Mouse (Mus musculus): Measurements from ENCODE around the gene 4930402K13Rik.
"Not testable (repeated sequence)": the region's sequence is repeated elsewhere in the genome, so short reads cannot be mapped to it uniquely, and the experiment has no call there.

Gene 4930402K13Rik

DNA sequence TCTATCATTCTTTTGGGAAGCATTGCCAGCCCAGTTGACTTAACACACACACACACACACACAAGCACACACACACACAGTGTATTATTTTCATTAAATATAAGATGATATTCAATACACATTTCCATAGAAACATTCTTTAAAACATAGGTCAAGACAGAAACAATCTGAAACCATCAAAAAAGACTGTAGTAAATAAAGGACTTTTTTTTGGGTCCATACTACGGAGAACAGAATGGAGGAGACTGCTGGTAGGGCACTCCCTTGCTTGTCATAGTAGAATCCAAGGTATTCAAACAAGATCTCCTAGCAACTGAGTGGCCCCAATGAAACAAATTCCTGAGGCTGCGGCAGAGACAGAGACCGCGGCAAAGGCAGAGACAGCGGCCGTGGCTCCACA lies at the start of gene 4930402K13Rik:
Gene 4930402K13Rik, plus strand, starts transcription at position 301 of the 400 bp plus-strand sequence.
- DNase-seq (ENCODE audit: extremely low read depth, low read depth): no peak

DNA sequence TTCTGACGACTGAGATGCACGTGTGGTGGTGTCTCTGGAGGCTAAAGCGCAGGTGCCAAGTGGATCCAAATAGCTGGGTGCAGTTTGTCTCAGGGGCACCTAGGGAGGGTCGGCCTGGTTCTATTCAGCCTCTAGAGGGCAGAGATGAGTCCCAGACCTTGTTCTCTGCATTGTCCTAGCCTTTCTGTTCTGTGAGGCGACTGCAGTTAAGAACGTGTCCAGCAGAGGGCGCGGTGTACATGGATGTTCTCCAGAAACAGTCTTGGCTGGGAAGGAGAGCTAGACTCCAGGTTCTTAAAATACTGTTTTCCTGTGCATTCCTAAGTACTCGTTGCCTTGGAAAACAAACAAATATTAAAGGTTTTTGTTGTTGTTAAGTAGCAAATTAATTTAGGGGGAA lies 43.4 kb upstream of the 4930402K13Rik start:
- DNase-seq (ENCODE audit: extremely low read depth, low read depth): peak; percentile 2

DNA sequence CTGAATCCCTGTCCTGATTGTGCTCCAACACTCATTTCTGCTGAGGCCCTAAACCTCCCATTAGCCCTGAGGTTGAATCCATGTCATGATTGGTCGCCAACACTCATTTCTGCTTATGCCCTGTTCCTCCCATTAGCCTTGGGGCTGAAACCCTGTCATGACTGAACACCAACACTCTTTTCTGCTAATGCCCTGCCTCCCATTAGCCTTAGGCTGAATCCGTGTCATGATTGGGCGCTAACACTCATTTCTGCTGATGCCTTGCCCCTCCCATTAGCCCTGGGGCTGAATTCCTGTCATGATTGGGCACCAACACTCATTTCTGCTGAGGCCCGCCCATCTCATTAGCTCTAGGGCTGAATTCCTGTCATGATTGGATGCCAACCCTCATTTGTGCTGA lies 42.3 kb upstream of the 4930402K13Rik start:
- no peak for DNase-seq (ENCODE audit: extremely low read depth, low read depth)

DNA sequence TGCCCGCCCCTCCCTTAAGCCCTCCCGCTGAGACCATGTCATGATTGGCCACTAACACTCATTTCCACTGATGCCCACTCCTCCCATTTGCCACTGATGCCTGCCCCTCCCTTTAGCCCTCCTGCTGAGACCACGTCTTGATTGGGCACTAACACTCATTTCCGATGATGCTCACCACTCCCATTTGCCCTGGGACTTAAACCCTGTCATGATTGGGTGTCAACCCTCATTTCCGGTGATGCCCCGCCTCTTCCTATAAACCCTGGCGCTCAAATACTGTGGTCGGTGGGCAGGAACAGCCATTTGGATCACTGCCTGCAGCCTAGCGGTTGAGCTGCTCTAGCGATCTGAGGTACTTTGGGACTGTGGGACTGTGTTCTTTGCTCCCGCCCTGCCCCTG lies 41.6 kb upstream of the 4930402K13Rik start, which contains the start of gene Fthl17f:
Gene Fthl17f, plus strand, starts transcription at position 301 of the 400 bp plus-strand sequence.
- DNase-seq (ENCODE audit: extremely low read depth, low read depth): not testable (repeated sequence)

DNA sequence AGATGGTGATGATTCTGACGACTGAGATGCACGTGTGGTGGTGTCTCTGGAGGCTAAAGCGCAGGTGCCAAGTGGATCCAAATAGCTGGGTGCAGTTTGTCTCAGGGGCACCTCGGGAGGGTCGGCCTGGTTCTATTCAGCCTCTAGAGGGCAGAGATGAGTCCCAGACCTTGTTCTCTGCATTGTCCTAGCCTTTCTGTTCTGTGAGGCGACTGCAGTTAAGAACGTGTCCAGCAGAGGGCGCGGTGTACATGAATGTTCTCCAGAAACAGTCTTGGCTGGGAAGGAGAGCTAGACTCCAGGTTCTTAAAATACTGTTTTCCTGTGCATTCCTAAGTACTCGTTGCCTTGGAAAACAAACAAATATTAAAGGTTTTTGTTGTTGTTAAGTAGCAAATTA lies 26.7 kb upstream of the 4930402K13Rik start:
- peak; percentile 7 for DNase-seq (ENCODE audit: extremely low read depth, low read depth)

DNA sequence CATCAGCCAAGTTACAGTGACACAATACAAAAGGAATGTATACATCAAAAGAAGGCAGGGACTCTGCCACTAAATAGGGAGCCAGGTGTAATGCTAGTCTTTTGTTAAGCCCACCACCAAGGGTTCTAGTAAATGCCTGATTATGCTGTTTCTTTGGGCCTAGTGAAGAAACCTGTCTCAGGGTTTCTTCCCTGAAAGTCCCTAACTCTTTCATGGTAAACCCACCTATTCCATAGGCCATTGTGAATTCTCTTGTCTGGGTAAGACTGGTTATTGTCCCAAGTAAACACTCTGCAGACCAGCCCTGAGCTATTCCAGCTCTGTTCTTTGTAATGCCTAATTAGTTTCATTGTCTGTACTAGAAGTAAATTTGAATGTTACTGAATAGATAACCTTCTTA lies 9.3 kb upstream of the 4930402K13Rik start:
- DNase-seq (ENCODE audit: extremely low read depth, low read depth): not testable (repeated sequence)

DNA sequence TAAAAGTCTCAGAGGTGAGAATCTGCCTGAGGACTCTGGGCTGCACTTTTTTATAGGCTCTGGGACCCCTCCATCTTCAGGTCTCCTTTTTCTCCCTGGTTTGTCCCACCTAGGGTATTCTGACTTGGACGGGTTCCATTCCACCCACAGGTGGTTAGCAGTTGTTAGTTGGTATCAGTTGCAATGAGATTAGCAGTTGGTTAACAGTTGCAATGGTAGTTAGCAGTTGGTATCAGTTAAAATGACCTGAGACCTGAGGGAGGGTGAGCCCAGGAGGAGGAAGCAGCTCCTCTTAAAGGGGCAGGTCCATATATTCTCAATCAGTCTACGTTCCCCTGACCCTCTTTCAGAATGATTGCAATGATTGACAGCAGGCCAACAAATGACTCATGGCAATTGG lies 6.0 kb downstream of the 4930402K13Rik start:
- no peak for DNase-seq (ENCODE audit: extremely low read depth, low read depth)

DNA sequence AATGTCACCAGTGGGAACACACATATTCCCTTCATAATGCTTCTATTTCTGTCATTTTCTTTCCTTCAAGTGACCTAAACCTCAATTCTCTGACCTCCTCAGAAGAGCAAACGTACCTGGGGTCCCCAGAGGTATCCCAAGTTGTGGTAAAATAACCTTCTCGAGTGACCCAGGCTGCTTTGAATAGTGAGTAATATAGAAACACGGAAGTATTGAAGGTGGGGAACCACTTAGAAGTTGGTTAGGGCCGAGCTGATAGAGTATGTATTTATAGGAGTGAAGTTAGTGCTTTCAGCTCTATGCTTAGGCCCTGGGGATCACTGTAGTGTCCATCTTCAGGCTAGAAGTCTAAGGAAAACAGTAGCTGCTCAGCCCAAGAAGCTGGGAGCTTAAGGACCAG lies 20.6 kb downstream of the 4930402K13Rik start:
- no peak for DNase-seq (ENCODE audit: extremely low read depth, low read depth)

DNA sequence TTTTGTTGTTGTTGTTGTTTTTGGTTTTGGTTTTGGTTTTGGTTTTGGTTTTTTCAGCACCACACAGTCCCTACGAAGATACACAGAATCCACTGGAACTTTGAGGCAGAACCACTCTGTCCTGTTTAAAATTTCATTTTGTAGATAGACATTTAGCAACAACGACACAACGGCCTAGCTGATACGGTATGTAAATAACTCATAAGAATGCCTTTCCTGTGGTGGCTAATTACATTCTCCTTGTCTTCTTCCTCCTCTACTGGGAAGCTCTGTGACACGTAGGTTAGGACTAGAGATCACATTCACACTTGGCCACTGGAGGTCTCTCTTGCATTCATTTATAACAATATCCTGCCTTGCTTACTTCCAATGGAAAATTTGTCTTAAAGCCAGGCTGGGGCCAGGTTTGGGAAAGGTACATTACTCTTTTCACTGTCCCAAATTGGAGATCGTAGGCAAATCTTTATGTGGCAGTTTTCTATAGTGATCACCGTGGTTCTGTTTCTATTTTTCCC lies 24.0 kb downstream of the 4930402K13Rik start:
- peak; percentile 9 for DNase-seq (ENCODE audit: extremely low read depth, low read depth)

DNA sequence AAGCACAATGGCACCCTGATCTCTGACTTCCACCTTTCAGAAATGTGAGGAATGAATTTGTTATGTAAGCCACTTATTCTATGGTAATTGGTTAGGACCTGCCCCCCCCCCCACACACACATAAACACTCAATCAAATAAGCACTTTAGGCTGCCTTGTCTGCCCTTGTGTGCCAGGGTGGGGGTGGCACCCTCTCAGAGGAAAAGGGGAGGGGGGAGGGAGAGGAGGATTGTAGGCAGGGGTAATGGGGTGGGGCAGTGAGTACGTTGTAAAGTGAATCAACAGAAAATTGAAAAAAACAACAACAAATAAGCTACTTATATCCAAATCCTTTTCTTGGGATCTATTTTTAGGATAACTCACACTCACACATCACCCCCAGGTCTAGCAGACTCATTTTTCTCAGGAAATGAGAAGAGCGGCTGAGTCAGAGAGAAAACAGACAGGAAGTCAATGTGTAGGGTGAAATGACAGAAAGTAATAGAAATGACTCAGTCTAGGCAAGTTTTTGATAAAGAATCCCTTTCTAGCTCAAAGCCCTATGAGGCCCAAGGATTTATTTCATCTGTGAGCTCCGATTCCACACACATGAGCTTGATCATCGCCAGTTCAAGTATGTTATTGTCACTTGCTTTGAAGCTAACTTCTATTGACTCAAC lies 35.1 kb downstream of the 4930402K13Rik start:
- no peak for DNase-seq (ENCODE audit: extremely low read depth, low read depth)

DNA sequence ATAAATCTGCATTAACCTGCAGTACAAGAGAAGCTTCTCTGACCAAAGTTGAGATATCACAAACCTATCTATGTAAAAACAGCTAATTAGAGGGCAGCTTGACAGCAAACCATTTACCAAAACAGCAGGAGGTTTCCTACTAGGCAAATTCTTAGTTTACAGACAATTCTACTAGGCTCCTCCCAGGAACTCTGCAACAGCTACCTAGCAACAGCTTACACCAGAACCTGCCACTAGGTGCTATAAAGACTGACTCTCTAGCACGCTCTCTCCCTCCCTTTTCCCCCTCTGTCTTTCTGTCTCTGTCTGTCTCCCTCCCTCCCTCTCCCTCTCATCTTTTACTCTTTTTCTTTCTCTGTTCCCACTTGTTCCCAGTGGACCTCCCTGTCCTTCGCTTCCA lies 38.3 kb downstream of the 4930402K13Rik start:
- no peak for DNase-seq (ENCODE audit: extremely low read depth, low read depth)
